11 mouse cellular contexts compared by ENCODE assay signal in the genomic region with DNA sequence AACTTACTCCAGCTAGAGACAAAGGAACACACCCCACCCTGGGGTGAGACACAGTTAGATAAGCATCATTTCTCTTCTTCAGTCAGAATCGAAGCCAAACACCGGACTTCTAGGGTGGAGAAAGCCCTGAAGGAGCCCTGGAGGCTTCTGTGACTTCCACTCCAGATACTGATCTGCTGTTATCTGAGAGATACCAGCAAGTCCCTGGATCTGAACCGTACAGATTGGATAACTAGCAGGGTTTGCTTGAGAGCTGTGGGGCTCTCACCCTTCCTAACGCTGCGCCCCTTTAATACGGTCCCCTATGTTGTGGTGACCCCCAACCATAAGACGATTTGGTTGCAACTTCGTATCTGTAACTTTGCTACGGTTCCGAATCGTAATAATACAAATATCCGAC. TPM values are rescaled to one million over a fixed set of nuclear protein-coding genes. Genes with fewer than 3 reads are reported as not detected.
DNase-seq lines count a peak whose midpoint lies in the region; ATAC-seq and TF ChIP-seq lines count a peak whose summit lies in the region.
"Had no signal": no experiment of that assay in that cellular context is flagged by ENCODE, and none has a peak within 500 bp of the region (broad histone marks: within the 10 kb centered on the region; RNA-seq: fewer than 3 reads in every experiment).

No protein-coding gene starts in this region.

- H3K9me3 ChIP-seq in heart, postnatal 0 days (replicated peaks; ENCODE audit: control insufficient read depth, low read length): no peaks in the 10 kb centered on the region
- no peaks in the 10 kb centered on the region for H3K9me3 ChIP-seq in midbrain, embryonic 13.5 days
- no peaks in the 10 kb centered on the region for H3K9me3 ChIP-seq in midbrain, postnatal 0 days (ENCODE audit: low read length)
- H3K9me3 ChIP-seq in limb, embryonic 13.5 days: no peaks in the 10 kb centered on the region
- no peaks in the 10 kb centered on the region for H3K9me3 ChIP-seq in stomach, embryonic 16.5 days (replicated peaks; ENCODE audit: control insufficient read depth, low read length)

- TF ChIP-seq CTCF in heart, postnatal 0 days (IDR thresholded peaks at IDR 0.05; ENCODE audit: low read depth): no peak
- no peak for TF ChIP-seq CTCF in midbrain, postnatal 0 days (IDR thresholded peaks at IDR 0.05)

- DNase-seq in heart, postnatal 0 days (ENCODE audit: low spot score): no peak
- DNase-seq in heart, adult 9 months (ENCODE audit: low spot score in 2 of 2): no peak
- no peak for DNase-seq in midbrain, postnatal 0 days (ENCODE audit: low spot score)
- DNase-seq in gastrocnemius, postnatal 4 days (ENCODE audit: low spot score in 2 of 2): no peak
- DNase-seq: cerebellum, adult 11-12 months; heart, postnatal 4 days had no signal

- peaks cover 39% of the 10 kb centered on the region for H3K36me3 ChIP-seq in heart, postnatal 0 days (replicated peaks; ENCODE audit: control insufficient read depth, insufficient read depth, low read length)
- peaks cover 52% of the 10 kb centered on the region for H3K36me3 ChIP-seq in midbrain, embryonic 13.5 days
- peaks cover 43% of the 10 kb centered on the region for H3K36me3 ChIP-seq in midbrain, postnatal 0 days (ENCODE audit: insufficient read depth, low read length)
- peaks cover 54% of the 10 kb centered on the region for H3K36me3 ChIP-seq in limb, embryonic 13.5 days
- peaks cover 19% of the 10 kb centered on the region for H3K36me3 ChIP-seq in stomach, embryonic 16.5 days (ENCODE audit: control insufficient read depth, insufficient read depth, low read length)

- TF ChIP-seq EP300 in heart, postnatal 0 days (IDR thresholded peaks at IDR 0.05; ENCODE audit: low read depth): no peak

- H3K27ac ChIP-seq in heart, postnatal 0 days (ENCODE audit: low read depth): no peak overlapping the region
- no peak overlapping the region for H3K27ac ChIP-seq in midbrain, embryonic 13.5 days
- H3K27ac ChIP-seq in midbrain, postnatal 0 days (ENCODE audit: low read depth, low read length): no peak overlapping the region
- no peak overlapping the region for H3K27ac ChIP-seq in limb, embryonic 13.5 days
- peak overlapping the region; percentile 81 for H3K27ac ChIP-seq in stomach, embryonic 16.5 days (ENCODE audit: low read length)

- WGBS in heart, postnatal 0 days: 85% methylated on average over 12 of the region's 12 CpGs
- WGBS in midbrain, embryonic 13.5 days: 96% methylated on average over 12 of the region's 12 CpGs
- WGBS in midbrain, postnatal 0 days: 94% methylated on average over 12 of the region's 12 CpGs
- WGBS in limb, embryonic 13.5 days: 92% methylated on average over 12 of the region's 12 CpGs
- 90% methylated on average over 12 of the region's 12 CpGs for WGBS in stomach, embryonic 16.5 days

- peaks cover 12% of the 10 kb centered on the region for H3K4me1 ChIP-seq in heart, postnatal 0 days (ENCODE audit: control insufficient read depth, insufficient read depth)
- H3K4me1 ChIP-seq in midbrain, embryonic 13.5 days (replicated peaks): peaks cover 18% of the 10 kb centered on the region
- H3K4me1 ChIP-seq in midbrain, postnatal 0 days (ENCODE audit: insufficient read depth, low read length): peaks cover 9% of the 10 kb centered on the region
- H3K4me1 ChIP-seq in limb, embryonic 13.5 days: peaks cover 19% of the 10 kb centered on the region
- peaks cover 10% of the 10 kb centered on the region; the same call in 1 of the 2 replicates for H3K4me1 ChIP-seq in stomach, embryonic 16.5 days (ENCODE audit: control insufficient read depth, insufficient read depth, low read length)

- no peak overlapping the region for H3K4me3 ChIP-seq in heart, postnatal 0 days (ENCODE audit: low read depth, low read length)
- no peak overlapping the region for H3K4me3 ChIP-seq in midbrain, embryonic 13.5 days (replicated peaks)
- H3K4me3 ChIP-seq in midbrain, postnatal 0 days (ENCODE audit: low read depth, low read length): no peak overlapping the region
- H3K4me3 ChIP-seq in limb, embryonic 13.5 days: peak overlapping the region; percentile 84
- peak overlapping the region; percentile 62 for H3K4me3 ChIP-seq in stomach, embryonic 16.5 days (replicated peaks; ENCODE audit: low read length)
- H3K4me3 ChIP-seq: layer of hippocampus, adult 2 months had no signal

- ATAC-seq in heart, postnatal 0 days (ENCODE audit: insufficient read depth, low read depth): no peak
- ATAC-seq in midbrain, embryonic 13.5 days: no peak
- no peak for ATAC-seq in midbrain, postnatal 0 days (ENCODE audit: low FRiP score)
- ATAC-seq in limb, embryonic 13.5 days (ENCODE audit: low FRiP score, low read depth): no peak
- no peak for ATAC-seq in stomach, embryonic 16.5 days (ENCODE audit: insufficient read depth, low FRiP score)
- ATAC-seq in erythroid progenitor cell, adult 5-6 weeks (replicated peaks; ENCODE audit: low FRiP score, poor library complexity, severe bottlenecking): no peak

- H3K4me2 ChIP-seq in heart, postnatal 0 days (ENCODE audit: low read depth, low read length): 0 out of 2 replicates have a peak overlapping the region, but pooled peaks have one; percentile 84
- 0 out of 2 replicates have a peak overlapping the region, but pooled peaks have one; percentile 97 for H3K4me2 ChIP-seq in midbrain, embryonic 13.5 days (replicated peaks)
- no peak overlapping the region for H3K4me2 ChIP-seq in midbrain, postnatal 0 days (ENCODE audit: low read depth, low read length, poor library complexity, severe bottlenecking)
- H3K4me2 ChIP-seq in limb, embryonic 13.5 days (replicated peaks): peak overlapping the region; percentile 84
- H3K4me2 ChIP-seq in stomach, embryonic 16.5 days (ENCODE audit: low read depth, low read length): peak overlapping the region; percentile 76

- H3K27me3 ChIP-seq in heart, postnatal 0 days (ENCODE audit: control insufficient read depth, insufficient read depth, low read length): no peaks in the 10 kb centered on the region
- H3K27me3 ChIP-seq in midbrain, embryonic 13.5 days: no peaks in the 10 kb centered on the region
- no peaks in the 10 kb centered on the region for H3K27me3 ChIP-seq in midbrain, postnatal 0 days (ENCODE audit: insufficient read depth, low read length)
- H3K27me3 ChIP-seq in limb, embryonic 13.5 days: no peaks in the 10 kb centered on the region
- H3K27me3 ChIP-seq in stomach, embryonic 16.5 days (ENCODE audit: control insufficient read depth, insufficient read depth, low read length): no peaks in the 10 kb centered on the region

- H3K9ac ChIP-seq in heart, postnatal 0 days (replicated peaks; ENCODE audit: low read depth, low read length): no peak overlapping the region
- no peak overlapping the region for H3K9ac ChIP-seq in midbrain, embryonic 13.5 days (replicated peaks)
- H3K9ac ChIP-seq in midbrain, postnatal 0 days (replicated peaks; ENCODE audit: low read length, poor library complexity, severe bottlenecking): no peak overlapping the region
- peak overlapping the region; percentile 13; the same call in 1 of the 2 replicates for H3K9ac ChIP-seq in limb, embryonic 13.5 days
- H3K9ac ChIP-seq in stomach, embryonic 16.5 days (ENCODE audit: low read length): peak overlapping the region; percentile 27

RNA-seq across cellular contexts. Expression of a gene that starts 2.2 kb away (rescaled TPM):
- 39.6 and 64.2 TPM in 2 replicates for total RNA-seq in heart, postnatal 0 days (2014; rRNA removed; ENCODE audit: low replicate concordance)
- polyA plus RNA-seq in heart, postnatal 0 days (2015; fragmentation: Nextera tagmentation; extraction: Ambion mirVana): 35.4 and 38.6 TPM in 2 replicates
- polyA plus RNA-seq in midbrain, embryonic 13.5 days (2015; fragmentation: Nextera tagmentation; extraction: Ambion mirVana): 54.7 and 55.5 TPM in 2 replicates
- total RNA-seq in midbrain, postnatal 0 days (2014; rRNA removed): 43.8 and 47.0 TPM in 2 replicates
- polyA plus RNA-seq in midbrain, postnatal 0 days (2015; fragmentation: Nextera tagmentation; extraction: Ambion mirVana): 47.0 and 53.3 TPM in 2 replicates
- 69.9 and 72.6 TPM in 2 replicates for polyA plus RNA-seq in limb, embryonic 13.5 days (2015; fragmentation: Nextera tagmentation; extraction: Ambion mirVana)
- 71.1 and 75.5 TPM in 2 replicates for polyA plus RNA-seq in stomach, embryonic 16.5 days (2015; fragmentation: Nextera tagmentation; extraction: Ambion mirVana)
- 152 and 176 TPM in 2 replicates for total RNA-seq in erythroid progenitor cell, adult 5-6 weeks (2015; ENCODE audit: low replicate concordance)
- total RNA-seq in erythroid progenitor cell, adult 5-6 weeks (2017; ENCODE audit: low replicate concordance): 73.6 and 102 TPM in 2 replicates
- 10 to 100 TPM; 29.8 to 31.1 TPM for total RNA-seq in gastrocnemius, postnatal 4 days (2021)

Comparison
In these comparisons a context has a peak if more than half of its experiments do, and no peak if none do; other contexts are left out.
1. H3K4me3 ChIP-seq: peak in limb, embryonic 13.5 days (single experiment) and stomach, embryonic 16.5 days (single experiment); none in heart, postnatal 0 days (single experiment), midbrain, embryonic 13.5 days (single experiment) and midbrain, postnatal 0 days (single experiment).
2. H3K9ac ChIP-seq: peak in limb, embryonic 13.5 days (single experiment) and stomach, embryonic 16.5 days (single experiment); none in heart, postnatal 0 days (single experiment), midbrain, embryonic 13.5 days (single experiment) and midbrain, postnatal 0 days (single experiment).